Mouse (Mus musculus) forebrain, embryonic 13.5 days (tissue): Measurements from ENCODE around the gene Vwf. TPM values are rescaled to one million over a fixed set of nuclear protein-coding genes. Genes with fewer than 3 reads are reported as not detected.

Experiments used
- ATAC-seq: fragments of 200-750 bp; cut with Nextera tagmentation; 2 replicates; pipeline ENCODE4 v1.8.0; 2017
- H3K27ac ChIP-seq: fragments of 300-500 bp; sonication (generic); 2 replicates; pipeline ENCODE4 v1.5.1; 2015; ENCODE audit warnings: inconsistent platforms, mild to moderate bottlenecking, moderate library complexity
- H3K27me3 ChIP-seq: fragments of 300-500 bp; sonication (generic); 2 replicates; pipeline ENCODE4 v1.6.1; 2015; ENCODE audit warnings: mild to moderate bottlenecking, inconsistent platforms
- H3K36me3 ChIP-seq: fragments of 300-500 bp; sonication (generic); 2 replicates; pipeline ENCODE4 v1.6.1; 2015; ENCODE audit warnings: mild to moderate bottlenecking, inconsistent platforms; ENCODE audit not compliant: poor library complexity, severe bottlenecking
- H3K4me1 ChIP-seq: fragments of 300-500 bp; sonication (generic); 2 replicates; pipeline ENCODE4 v1.6.1; 2015; ENCODE audit warnings: inconsistent platforms
- H3K4me2 ChIP-seq: fragments of 300-500 bp; sonication (generic); 2 replicates; pipeline ENCODE4 v1.6.1; 2015; ENCODE audit warnings: inconsistent platforms, mild to moderate bottlenecking, moderate library complexity
- H3K4me3 ChIP-seq: fragments of 300-500 bp; sonication (generic); 2 replicates; pipeline ENCODE4 v1.5.1; 2015; ENCODE audit warnings: mild to moderate bottlenecking, inconsistent platforms
- H3K9ac ChIP-seq: fragments of 300-500 bp; sonication (generic); 2 replicates; pipeline ENCODE4 v1.6.1; 2015; ENCODE audit warnings: mild to moderate bottlenecking, inconsistent platforms
- H3K9me3 ChIP-seq: fragments of 300-500 bp; sonication (generic); replicated peaks from 2 replicates; pipeline ENCODE4 v1.6.1; 2016; ENCODE audit warnings: inconsistent platforms
- WGBS: fragments of 180-500 bp; shearing (Covaris S2); methylation state at CpG from one replicate; pipeline ENCODE4 v1.1.7; 2015; 5-methylcytosine and 5-hydroxymethylcytosine counted together
- polyA plus RNA-seq: library from polyadenylated mRNA; unstranded; fragments of >200 nt; fragmentation: Nextera tagmentation; extraction: Ambion mirVana; gene quantifications from 2 replicates; pipeline ENCODE4 v1.2.1, GENCODE M21; 2015

The Vwf gene
- polyA plus RNA-seq, 1 experiment from 2014 or later = 7.7 TPM

GRCm38 (mm10) chr6:125657966-125658365 lies 111.4 kb downstream of the Vwf start:
- Histone ChIP-seq H3K9ac (no peak overlapping the region), H3K27ac (no peak overlapping the region), H3K4me2 (no peak overlapping the region), H3K4me1 (no peaks in the 10 kb centered on the region), H3K36me3 (no peaks in the 10 kb centered on the region), H3K9me3 (no peaks in the 10 kb centered on the region), H3K4me3 (no peak overlapping the region), H3K27me3 (no peaks in the 10 kb centered on the region)
- no peak for ATAC-seq
- WGBS = 91% methylated on average over 5 of the region's 5 CpGs

- Histone ChIP-seq H3K4me3 (no peak overlapping the region), H3K27me3 (no peaks in the 10 kb centered on the region), H3K27ac (no peak overlapping the region), H3K9ac (no peak overlapping the region), H3K9me3 (no peaks in the 10 kb centered on the region), H3K36me3 (no peaks in the 10 kb centered on the region), H3K4me1 (no peaks in the 10 kb centered on the region), H3K4me2 (no peak overlapping the region)
- 48% methylated on average over 14 of the region's 14 CpGs for WGBS
- ATAC-seq = no peak
Observed at GRCm38 (mm10) chr6:125661106-125661877, 114.7 kb downstream of the Vwf start.

DNA sequence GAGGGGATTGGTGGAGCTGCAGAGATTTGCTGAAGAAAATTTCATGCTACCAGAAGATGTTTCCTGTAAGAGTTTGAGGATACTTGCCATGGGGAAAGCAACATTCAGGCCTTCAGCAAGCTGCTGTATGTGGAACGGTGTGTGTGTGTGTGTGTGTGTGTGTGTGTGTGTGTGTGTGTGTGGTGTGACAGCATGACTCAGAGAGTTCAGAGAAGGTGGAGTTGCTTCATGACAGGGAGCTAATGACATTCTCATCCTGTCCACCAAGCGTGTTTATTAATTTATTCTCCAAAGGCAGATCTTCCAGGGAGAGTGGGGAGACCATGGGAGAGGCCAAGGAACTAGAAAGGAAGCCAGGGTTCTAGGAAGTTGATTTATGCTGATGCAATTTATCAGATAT lies 117.3 kb downstream of the Vwf start:
- WGBS = 91% methylated on average over 2 of the region's 2 CpGs
- no peaks in the 10 kb centered on the region for H3K4me1 ChIP-seq
- H3K27me3 ChIP-seq = no peaks in the 10 kb centered on the region
- no peak overlapping the region for H3K27ac ChIP-seq
- H3K36me3 ChIP-seq = no peaks in the 10 kb centered on the region
- H3K9ac ChIP-seq = no peak overlapping the region
- ATAC-seq = no peak
- no peak overlapping the region for H3K4me2 ChIP-seq
- H3K9me3 ChIP-seq = no peaks in the 10 kb centered on the region
- no peak overlapping the region for H3K4me3 ChIP-seq

- H3K9me3 ChIP-seq = no peaks in the 10 kb centered on the region
- no peak overlapping the region for H3K27ac ChIP-seq
- no peaks in the 10 kb centered on the region for H3K4me1 ChIP-seq
- H3K27me3 ChIP-seq = no peaks in the 10 kb centered on the region
- H3K36me3 ChIP-seq = no peaks in the 10 kb centered on the region
- WGBS = 90% methylated on average over 3 of the region's 3 CpGs
- no peak for ATAC-seq
- H3K4me2 ChIP-seq = no peak overlapping the region
- no peak overlapping the region for H3K4me3 ChIP-seq
- no peak overlapping the region for H3K9ac ChIP-seq
Observed at GRCm38 (mm10) chr6:125671835-125672234, 125.3 kb downstream of the Vwf start.

GRCm38 (mm10) chr6:125678492-125678891 lies 131.9 kb downstream of the Vwf start:
- WGBS = 88% methylated on average over 1 of the region's 1 CpGs
- H3K27me3 ChIP-seq = no peaks in the 10 kb centered on the region
- no peak for ATAC-seq
- H3K4me2 ChIP-seq = no peak overlapping the region
- no peaks in the 10 kb centered on the region for H3K4me1 ChIP-seq
- no peak overlapping the region for H3K27ac ChIP-seq
- H3K9me3 ChIP-seq = no peaks in the 10 kb centered on the region
- no peak overlapping the region for H3K4me3 ChIP-seq
- H3K9ac ChIP-seq = no peak overlapping the region
- H3K36me3 ChIP-seq = no peaks in the 10 kb centered on the region

GRCm38 (mm10) chr6:125680613-125681012 lies 134.0 kb downstream of the Vwf start:
- Histone ChIP-seq H3K4me3 (no peak overlapping the region), H3K9me3 (no peaks in the 10 kb centered on the region), H3K36me3 (no peaks in the 10 kb centered on the region), H3K27me3 (no peaks in the 10 kb centered on the region), H3K27ac (no peak overlapping the region), H3K4me1 (no peaks in the 10 kb centered on the region), H3K4me2 (no peak overlapping the region), H3K9ac (no peak overlapping the region)
- ATAC-seq = no peak
- WGBS = 84% methylated on average over 11 of the region's 11 CpGs

DNA sequence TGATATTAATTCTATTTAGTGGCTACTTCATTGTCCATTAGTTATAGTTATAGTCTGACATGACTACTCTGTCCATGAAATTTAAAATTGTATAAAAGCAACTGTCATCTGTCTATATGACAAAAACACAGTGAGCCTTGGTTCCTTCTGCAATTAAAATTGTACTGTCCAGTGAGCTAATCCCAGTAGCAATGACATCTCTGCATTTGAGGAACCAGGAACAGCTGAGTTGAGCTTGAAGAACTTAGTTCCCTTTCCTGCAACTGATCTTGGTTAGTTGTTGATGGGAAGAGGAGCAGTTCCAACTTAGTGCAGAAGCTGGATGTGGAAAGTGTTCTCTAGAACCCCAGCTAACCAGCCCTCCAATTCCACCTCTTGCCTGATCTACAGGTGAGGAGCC lies 138.8 kb downstream of the Vwf start:
- peaks cover 6% of the 10 kb centered on the region; the same call in 1 of the 2 replicates for H3K27me3 ChIP-seq
- peaks cover 8% of the 10 kb centered on the region for H3K4me1 ChIP-seq
- no peak overlapping the region for H3K4me2 ChIP-seq
- no peak for ATAC-seq
- no peaks in the 10 kb centered on the region for H3K9me3 ChIP-seq
- no peaks in the 10 kb centered on the region for H3K36me3 ChIP-seq
- no peak overlapping the region for H3K27ac ChIP-seq
- H3K4me3 ChIP-seq = no peak overlapping the region
- H3K9ac ChIP-seq = no peak overlapping the region

DNA sequence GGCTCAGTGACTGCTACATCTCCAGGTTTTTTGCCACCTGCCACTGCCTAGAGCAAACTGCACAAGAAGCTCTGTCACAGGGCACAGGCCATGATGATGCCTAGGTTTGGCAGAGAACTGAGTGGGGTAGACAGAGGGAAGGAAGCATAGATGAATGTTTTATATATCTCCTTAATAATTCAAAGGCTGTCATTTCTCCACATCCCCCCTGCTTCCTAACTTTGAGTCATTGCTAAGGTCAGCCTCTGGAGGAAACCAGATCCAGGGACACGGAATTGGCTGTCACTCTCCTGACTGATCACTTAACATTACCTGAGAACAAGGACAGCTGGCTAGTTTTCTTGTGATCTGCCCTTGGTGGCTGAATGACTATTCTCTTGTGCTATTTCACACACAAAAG lies 141.4 kb downstream of the Vwf start:
- H3K4me3 ChIP-seq = no peak overlapping the region
- peaks cover 6% of the 10 kb centered on the region; the same call in 1 of the 2 replicates for H3K27me3 ChIP-seq
- H3K4me1 ChIP-seq = peaks cover 11% of the 10 kb centered on the region
- no peak for ATAC-seq
- H3K4me2 ChIP-seq = no peak overlapping the region
- WGBS = 79% methylated on average over 1 of the region's 1 CpGs
- no peaks in the 10 kb centered on the region for H3K36me3 ChIP-seq
- no peaks in the 10 kb centered on the region for H3K9me3 ChIP-seq
- H3K9ac ChIP-seq = no peak overlapping the region
- H3K27ac ChIP-seq = no peak overlapping the region

DNA sequence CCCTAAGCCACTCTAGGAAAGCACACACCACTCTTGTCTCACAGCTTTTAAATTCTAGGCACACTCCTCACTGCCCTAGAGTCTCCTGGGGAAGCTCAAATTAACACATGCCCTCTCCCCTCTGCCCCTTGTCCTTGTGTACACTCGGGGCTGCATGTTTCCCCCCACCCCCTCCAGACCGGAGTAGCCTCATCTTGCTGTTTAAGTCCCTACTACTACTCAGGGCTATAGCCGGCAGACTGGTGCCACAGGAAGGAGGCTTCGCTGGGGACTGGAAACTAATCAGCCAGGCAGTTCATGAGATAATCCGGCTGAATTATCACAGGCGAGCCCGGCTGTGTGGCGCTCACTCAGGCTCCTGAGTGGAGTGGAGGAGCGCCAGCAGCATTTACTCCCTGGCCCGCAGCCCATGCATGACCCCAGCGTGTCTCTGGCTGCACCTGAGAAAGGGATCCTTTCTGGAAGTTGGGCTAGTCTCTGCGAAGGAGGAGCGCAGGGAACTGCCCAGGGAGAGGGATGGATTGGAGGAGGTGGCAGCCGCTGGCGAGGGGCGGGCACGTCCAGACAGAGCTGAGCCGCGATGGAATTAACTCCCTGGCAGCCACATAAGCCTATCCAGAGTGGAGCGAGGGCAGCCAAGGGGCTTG lies 143.6 kb downstream of the Vwf start, which contains the start of gene Ano2:
Ano2 (plus strand) TSS at position 363 of the 647 bp plus-strand sequence.
- no peak within 1 kb of the TSS for H3K27ac ChIP-seq

DNA sequence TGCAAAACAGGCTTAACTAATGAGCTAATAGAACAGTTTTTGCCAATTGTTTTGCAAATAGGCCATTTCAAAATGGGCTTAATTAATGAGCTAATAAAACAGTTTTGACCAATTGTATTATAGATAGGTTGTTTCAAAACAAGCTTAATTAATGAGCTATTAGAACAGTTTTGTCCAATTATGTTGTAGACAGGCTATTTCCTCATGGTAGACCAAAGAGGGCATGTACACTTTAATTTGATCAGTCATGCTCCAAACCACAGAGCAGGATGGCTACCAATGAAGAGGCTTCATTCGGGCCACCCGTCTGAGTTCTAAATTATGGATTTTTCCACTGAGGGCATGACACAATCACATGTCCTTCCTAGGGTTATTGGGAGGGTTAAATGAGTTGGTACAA lies 154.6 kb downstream of the Vwf start:
- no peak overlapping the region for H3K27ac ChIP-seq
- no peaks in the 10 kb centered on the region for H3K27me3 ChIP-seq
- H3K4me1 ChIP-seq = no peaks in the 10 kb centered on the region
- H3K9ac ChIP-seq = no peak overlapping the region
- 93% methylated on average over 2 of the region's 2 CpGs for WGBS
- no peak overlapping the region for H3K4me3 ChIP-seq
- H3K9me3 ChIP-seq = no peaks in the 10 kb centered on the region
- ATAC-seq = no peak
- H3K36me3 ChIP-seq = no peaks in the 10 kb centered on the region
- no peak overlapping the region for H3K4me2 ChIP-seq

More for the DNA sequence above, 143.6 kb downstream of the Vwf start, which contains the start of gene Ano2:
- Histone ChIP-seq H3K4me2 (peak within 1 kb of the TSS; percentile 64), H3K27me3 (peaks cover 6% of the 10 kb centered on the region; the same call in 1 of the 2 replicates), H3K9ac (peak within 1 kb of the TSS; percentile 31; the same call in 1 of the 2 replicates), H3K4me3 (peak within 1 kb of the TSS; percentile 33), H3K36me3 (no peaks in the 10 kb centered on the region), H3K4me1 (peaks cover 11% of the 10 kb centered on the region), H3K9me3 (no peaks in the 10 kb centered on the region)
- ATAC-seq = peak; percentile 66
- WGBS = 1% methylated on average over 20 of the region's 20 CpGs

- H3K4me1 ChIP-seq = no peaks in the 10 kb centered on the region
- H3K27me3 ChIP-seq = 0 out of 2 replicates have a peak, but pooled peaks cover 3% of the 10 kb centered on the region
- H3K4me2 ChIP-seq = no peak overlapping the region
- H3K9me3 ChIP-seq = no peaks in the 10 kb centered on the region
- H3K9ac ChIP-seq = no peak overlapping the region
- WGBS = 85% methylated on average over 16 of the region's 16 CpGs
- H3K4me3 ChIP-seq = no peak overlapping the region
- no peaks in the 10 kb centered on the region for H3K36me3 ChIP-seq
- no peak overlapping the region for H3K27ac ChIP-seq
- ATAC-seq = no peak
Observed at GRCm38 (mm10) chr6:125711261-125711660, 164.7 kb downstream of the Vwf start.

DNA sequence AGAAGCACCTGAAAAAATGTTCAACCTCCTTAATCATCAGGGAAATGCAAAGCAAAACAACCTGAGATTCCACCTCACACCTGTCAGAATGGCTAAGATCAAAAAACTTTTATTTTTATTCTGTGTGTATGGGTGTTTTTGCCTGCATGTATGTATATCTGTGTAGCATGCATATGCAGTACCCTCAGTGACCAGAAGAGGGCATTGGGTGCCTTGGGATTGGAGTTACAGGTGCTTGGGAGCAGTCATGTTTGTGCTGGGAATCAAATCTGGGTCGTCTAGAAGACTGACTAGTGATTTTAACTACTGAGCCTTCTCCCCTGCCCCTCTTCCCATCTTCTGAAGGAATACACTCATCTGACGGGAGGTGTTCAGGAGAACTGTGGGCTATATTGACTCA lies 179.8 kb downstream of the Vwf start:
- no peak for ATAC-seq
- H3K4me1 ChIP-seq = no peaks in the 10 kb centered on the region
- no peak overlapping the region for H3K27ac ChIP-seq
- no peak overlapping the region for H3K4me2 ChIP-seq
- no peaks in the 10 kb centered on the region for H3K27me3 ChIP-seq
- H3K4me3 ChIP-seq = no peak overlapping the region
- 77% methylated on average over 2 of the region's 2 CpGs for WGBS
- no peaks in the 10 kb centered on the region for H3K36me3 ChIP-seq
- no peak overlapping the region for H3K9ac ChIP-seq
- no peaks in the 10 kb centered on the region for H3K9me3 ChIP-seq
